8 mouse cellular contexts compared by ENCODE assay signal in the genomic region with DNA sequence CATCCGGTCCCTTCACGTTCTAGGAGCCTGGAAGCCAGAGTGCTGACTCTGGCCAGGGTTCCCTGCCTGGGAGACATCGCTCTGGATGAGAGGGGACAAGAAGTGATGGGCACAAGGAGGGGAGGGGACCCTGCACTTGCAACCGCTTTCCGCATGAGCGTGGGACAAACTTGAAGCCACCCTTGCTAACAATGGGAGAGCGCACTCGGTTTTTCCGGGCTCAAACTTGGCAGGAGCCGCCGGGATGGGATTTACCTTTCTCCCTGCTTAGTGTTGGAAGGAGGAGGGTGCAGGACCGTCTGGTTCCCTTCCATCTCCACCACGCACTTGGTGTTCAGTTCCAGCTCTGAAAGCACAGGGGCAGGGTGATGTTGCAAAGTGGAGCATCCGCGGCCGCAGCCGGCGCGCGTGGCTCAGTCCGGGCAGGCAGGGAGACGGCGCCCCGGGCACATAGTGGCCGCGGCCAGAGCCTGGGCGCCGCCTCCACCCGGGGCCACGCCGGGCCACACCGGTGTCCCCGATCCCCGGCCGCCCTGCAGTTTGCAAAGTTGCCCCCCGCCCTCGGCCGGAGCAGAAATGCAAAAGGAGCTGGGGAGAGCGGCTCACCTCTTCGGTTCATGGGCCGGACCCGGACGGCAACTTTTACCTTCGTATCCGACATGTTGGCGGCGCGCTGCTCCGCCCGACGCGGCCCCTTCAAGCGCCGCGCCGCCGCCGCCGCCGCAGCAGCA. TPM values are rescaled to one million over a fixed set of nuclear protein-coding genes. Genes with fewer than 3 reads are reported as not detected.
DNase-seq lines count a peak whose midpoint lies in the region; ATAC-seq and TF ChIP-seq lines count a peak whose summit lies in the region.

No protein-coding gene starts in this region.

- in situ Hi-C loops in ES-E14 (cut with MboI; ENCODE audit: low sequenced_read_pairs in 2 of 2, unreplicated experiment in 2 of 2): no loop called here

- H3K27me3 ChIP-seq in forebrain, embryonic 14.5 days (replicated peaks; ENCODE audit: control insufficient read depth, insufficient read depth, low read length): 0 out of 2 replicates have a peak, but pooled peaks cover 4% of the 10 kb centered on the region
- no peaks in the 10 kb centered on the region for H3K27me3 ChIP-seq in lung, embryonic 15.5 days

- H3K9me3 ChIP-seq in ES-E14 (ENCODE audit: control insufficient read depth, insufficient read depth, low read depth, low read length): no peaks in the 10 kb centered on the region
- H3K9me3 ChIP-seq in forebrain, embryonic 14.5 days (replicated peaks; ENCODE audit: control insufficient read depth, low read length): no peaks in the 10 kb centered on the region
- H3K9me3 ChIP-seq in lung, embryonic 15.5 days: no peaks in the 10 kb centered on the region

- H3K4me1 ChIP-seq in ES-E14 (ENCODE audit: control insufficient read depth in 2 of 2, insufficient read depth in 2 of 2, low read length in 2 of 2, poor library complexity in 1 of 2): peaks cover 3 to 19% of the 10 kb centered on the region in 2 experiments
- H3K4me1 ChIP-seq in brown adipose tissue, adult 24 weeks (ENCODE audit: control insufficient read depth, insufficient read depth, insufficient read length, low read length): peaks cover 6% of the 10 kb centered on the region; the same call in 1 of the 2 replicates
- peaks cover 9% of the 10 kb centered on the region for H3K4me1 ChIP-seq in forebrain, embryonic 14.5 days (ENCODE audit: control insufficient read depth, insufficient read depth, low read length)
- H3K4me1 ChIP-seq in lung, embryonic 15.5 days: peaks cover 33% of the 10 kb centered on the region

- H3K4me2 ChIP-seq in forebrain, embryonic 14.5 days (ENCODE audit: low read length): peak overlapping the region; percentile 92
- H3K4me2 ChIP-seq in lung, embryonic 15.5 days: peak overlapping the region; percentile 86

- H3K4me3 ChIP-seq in ES-E14 (ENCODE audit: insufficient read depth in 1 of 2, low read depth in 1 of 2, low read length in 2 of 2, poor library complexity in 1 of 2, severe bottlenecking in 1 of 2): peak overlapping the region; percentile 83 to 92
- H3K4me3 ChIP-seq in brown adipose tissue, adult 24 weeks (ENCODE audit: insufficient read depth, low read depth, low read length): peak overlapping the region; percentile 85
- peak overlapping the region; percentile 79 for H3K4me3 ChIP-seq in forebrain, embryonic 14.5 days (ENCODE audit: low read depth, low read length)
- H3K4me3 ChIP-seq in lung, embryonic 15.5 days: peak overlapping the region; percentile 94

- peak; percentile 40 for DNase-seq in ES-E14 (ENCODE audit: low read depth, low spot score)
- DNase-seq in forebrain, embryonic 14.5 days (ENCODE audit: low spot score): peak; percentile 56
- peak; percentile 67 for DNase-seq in heart, postnatal 14 days
- peak; percentile 24 to 47 for DNase-seq in layer of hippocampus, adult 18-20 months (ENCODE audit: low spot score in 2 of 2)
- peak; percentile 39 for DNase-seq in ovary, postnatal 14 days (ENCODE audit: low spot score)
- peak; percentile 57 for DNase-seq in urinary bladder, adult 2 months (ENCODE audit: low spot score)

- H3K27ac ChIP-seq in ES-E14 (ENCODE audit: insufficient read depth, low read depth, low read length, poor library complexity, severe bottlenecking): peak overlapping the region; percentile 49; the same call in 1 of the 2 replicates
- H3K27ac ChIP-seq in brown adipose tissue, adult 24 weeks (replicated peaks; ENCODE audit: low read depth, low read length): peak overlapping the region; percentile 63
- H3K27ac ChIP-seq in forebrain, embryonic 14.5 days (ENCODE audit: low read depth, low read length): peak overlapping the region; percentile 95
- H3K27ac ChIP-seq in lung, embryonic 15.5 days: peak overlapping the region; percentile 100

- intact Hi-C loops in heart, postnatal 14 days (cut with DNase I): loop anchor here (2.0 kb wide), 2 partner anchors 86 to 90 kb away; a partner anchor contains a TSS

- no peaks in the 10 kb centered on the region for H3K36me3 ChIP-seq in ES-E14 (ENCODE audit: control insufficient read depth, insufficient read depth, low read length, poor library complexity, severe bottlenecking)
- H3K36me3 ChIP-seq in forebrain, embryonic 14.5 days (ENCODE audit: control insufficient read depth, insufficient read depth, low read length): no peaks in the 10 kb centered on the region
- peaks cover 13% of the 10 kb centered on the region; the same call in 1 of the 2 replicates for H3K36me3 ChIP-seq in lung, embryonic 15.5 days

- peak; percentile 49 for ATAC-seq in forebrain, embryonic 14.5 days
- peak; percentile 25; the same call in 1 of the 2 replicates for ATAC-seq in lung, embryonic 15.5 days (ENCODE audit: borderline replicate concordance, extremely low read depth, low FRiP score, low TSS enrichment)

- H3K9ac ChIP-seq in ES-E14 (ENCODE audit: insufficient read depth, low read depth, low read length, poor library complexity, severe bottlenecking): peak overlapping the region; percentile 76
- peak overlapping the region; percentile 89 for H3K9ac ChIP-seq in forebrain, embryonic 14.5 days (ENCODE audit: low read length)
- H3K9ac ChIP-seq in lung, embryonic 15.5 days: peak overlapping the region; percentile 91

- WGBS in forebrain, embryonic 14.5 days: under 1% methylated on average over 46 of the region's 60 CpGs
- under 1% methylated on average over 58 of the region's 60 CpGs for WGBS in lung, embryonic 15.5 days

TF ChIP-seq in ES-E14, 5 proteins besides CTCF, POLR2A, EP300 and RAD21:
- no peak for TF ChIP-seq CHD2 (IDR thresholded peaks at IDR 0.05; ENCODE audit: low read depth, low read length)
- TF ChIP-seq MAFK (IDR thresholded peaks at IDR 0.05; ENCODE audit: insufficient read depth, low read depth, low read length): no peak
- no peak for TF ChIP-seq ZC3H11A (IDR thresholded peaks at IDR 0.05; ENCODE audit: borderline replicate concordance, low read depth, low read length)
- TF ChIP-seq HCFC1 (IDR thresholded peaks at IDR 0.05; ENCODE audit: borderline replicate concordance, insufficient read depth, low read length): no peak
- TF ChIP-seq ZNF384 (IDR thresholded peaks at IDR 0.05; ENCODE audit: low read depth, low read length): no peak

RNA-seq across cellular contexts. Expression of a gene that starts 0.5 kb away (rescaled TPM):
- total RNA-seq in ES-E14 (2012; rRNA removed): 23.6 and 27.4 TPM in 2 replicates
- 8.9 and 15.1 TPM in 2 replicates for polyA plus RNA-seq in brown adipose tissue, adult 24 weeks (2012; ENCODE audit: insufficient read depth, insufficient read length, missing spikeins)
- 7.1 and 7.5 TPM in 2 replicates for polyA plus RNA-seq in forebrain, embryonic 14.5 days (2014; fragmentation: Nextera tagmentation; extraction: Ambion mirVana)
- total RNA-seq in heart, postnatal 14 days (2021): 100 to 1,000 TPM in 1 of 2 experiments, 10 to 100 TPM in 1; 95.6 to 104 TPM
- total RNA-seq in layer of hippocampus, adult 18-20 months (2021): 10 to 100 TPM; 23.4 to 23.5 TPM
- 30.6 and 32.5 TPM in 2 replicates for polyA plus RNA-seq in lung, embryonic 15.5 days (2015; fragmentation: Nextera tagmentation; extraction: Ambion mirVana)
- 25.5 and 35.3 TPM in 2 replicates for polyA plus RNA-seq in urinary bladder, adult 2 months (2012; rRNA removed)

Comparison
In these comparisons a context has a peak if more than half of its experiments do, and no peak if none do; other contexts are left out.
1. Peak in every context shown above with its lines: DNase-seq, ATAC-seq, H3K4me3 ChIP-seq and H3K27ac ChIP-seq.
2. H3K27ac ChIP-seq: peak in every context shown above with its lines; median percentile 100 in lung, embryonic 15.5 days; 95 in forebrain, embryonic 14.5 days; 63 in brown adipose tissue, adult 24 weeks; 49 in ES-E14.